Mouse (Mus musculus) lung, postnatal 0 days (tissue): ENCODE results near the gene Zfp804b.

Source experiments
- CTCF ChIP-seq: IDR thresholded peaks from 2 replicates; pipeline ENCODE4 v1.5.1; 2016; ENCODE audit warnings: antibody characterized with exemption, mild to moderate bottlenecking
- EP300 ChIP-seq: IDR thresholded peaks from 2 replicates; pipeline ENCODE4 v1.6.1; 2016; ENCODE audit warnings: antibody characterized with exemption, mild to moderate bottlenecking, control low read depth

DNA sequence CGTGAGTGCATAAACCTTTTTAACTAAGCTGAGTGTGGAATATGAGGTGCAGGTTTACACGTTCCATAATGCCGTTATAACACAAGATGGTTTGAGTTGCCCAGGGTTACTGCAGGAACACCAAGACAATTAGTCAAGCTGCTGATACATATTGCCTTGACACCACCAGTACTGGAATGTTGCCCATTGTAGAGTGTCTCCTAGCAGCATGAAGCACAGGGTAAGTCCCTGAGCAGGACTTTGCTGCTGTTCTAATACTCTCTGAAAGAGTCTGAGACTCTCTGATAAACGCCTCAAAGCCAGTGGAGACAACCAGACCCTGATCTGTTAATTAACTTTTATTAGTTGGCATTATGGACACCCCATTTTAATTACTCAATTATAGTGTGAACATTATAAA lies 19.0 kb downstream of the Zfp804b start:
- TF ChIP-seq CTCF (no peak), EP300 (no peak)
